Mouse (Mus musculus): ENCODE data around the gene Aif1l.
"Not testable (repeated sequence)": the region's sequence is repeated elsewhere in the genome, so short reads cannot be mapped to it uniquely, and the experiment has no call there.

The Aif1l gene

GRCm38 (mm10) chr2:31950058-31950871, at the start of gene Aif1l:
TSS of gene Aif1l (plus strand) at chr2:31950139.
- peak; percentile 51 for DNase-seq (ENCODE audit: low read depth, low spot score)

- no peak for DNase-seq (ENCODE audit: low read depth, low spot score)
Measured at GRCm38 (mm10) chr2:31900932-31901331, 49.0 kb upstream of the Aif1l start.

- DNase-seq (ENCODE audit: low read depth, low spot score) = peak; percentile 77
Measured at GRCm38 (mm10) chr2:31901659-31902362, 48.1 kb upstream of the Aif1l start.

GRCm38 (mm10) chr2:31904089-31904488, 45.9 kb upstream of the Aif1l start:
- no peak for DNase-seq (ENCODE audit: low read depth, low spot score)

GRCm38 (mm10) chr2:31904622-31905021, 45.3 kb upstream of the Aif1l start:
- DNase-seq (ENCODE audit: low read depth, low spot score) = peak; percentile 57

- no peak for DNase-seq (ENCODE audit: low read depth, low spot score)
Measured at GRCm38 (mm10) chr2:31905682-31906081, 44.3 kb upstream of the Aif1l start.

GRCm38 (mm10) chr2:31906407-31906806, 43.5 kb upstream of the Aif1l start:
- DNase-seq (ENCODE audit: low read depth, low spot score) = no peak

GRCm38 (mm10) chr2:31912575-31912974, 37.4 kb upstream of the Aif1l start:
- peak; percentile 33 for DNase-seq (ENCODE audit: low read depth, low spot score)

- DNase-seq (ENCODE audit: low read depth, low spot score) = not testable (repeated sequence)
Measured at GRCm38 (mm10) chr2:31914213-31914612, 35.7 kb upstream of the Aif1l start.

GRCm38 (mm10) chr2:31915112-31915511, 34.8 kb upstream of the Aif1l start:
- peak; percentile 83 for DNase-seq (ENCODE audit: low read depth, low spot score)

- peak; percentile 48 for DNase-seq (ENCODE audit: low read depth, low spot score)
Measured at GRCm38 (mm10) chr2:31917636-31918035, 32.3 kb upstream of the Aif1l start.

GRCm38 (mm10) chr2:31923645-31924044, 26.3 kb upstream of the Aif1l start:
- DNase-seq (ENCODE audit: low read depth, low spot score) = no peak

- no peak for DNase-seq (ENCODE audit: low read depth, low spot score)
Measured at GRCm38 (mm10) chr2:31924811-31925210, 25.1 kb upstream of the Aif1l start.

GRCm38 (mm10) chr2:31925936-31926335, 24.0 kb upstream of the Aif1l start:
- no peak for DNase-seq (ENCODE audit: low read depth, low spot score)

GRCm38 (mm10) chr2:31929664-31930063, 20.3 kb upstream of the Aif1l start:
- no peak for DNase-seq (ENCODE audit: low read depth, low spot score)

GRCm38 (mm10) chr2:31934551-31934950, 15.4 kb upstream of the Aif1l start:
- DNase-seq (ENCODE audit: low read depth, low spot score) = peak; percentile 47

- DNase-seq (ENCODE audit: low read depth, low spot score) = no peak
Measured at GRCm38 (mm10) chr2:31935054-31935453, 14.9 kb upstream of the Aif1l start.

- no peak for DNase-seq (ENCODE audit: low read depth, low spot score)
Measured at GRCm38 (mm10) chr2:31938298-31938697, 11.6 kb upstream of the Aif1l start.

GRCm38 (mm10) chr2:31943011-31943410, 6.9 kb upstream of the Aif1l start:
- no peak for DNase-seq (ENCODE audit: low read depth, low spot score)

- DNase-seq (ENCODE audit: low read depth, low spot score) = no peak
Measured at GRCm38 (mm10) chr2:31945580-31945979, 4.4 kb upstream of the Aif1l start.

GRCm38 (mm10) chr2:31948392-31948791, 1.5 kb upstream of the Aif1l start:
- DNase-seq (ENCODE audit: low read depth, low spot score) = no peak

- no peak for DNase-seq (ENCODE audit: low read depth, low spot score)
Measured at GRCm38 (mm10) chr2:31948801-31949200, 1.1 kb upstream of the Aif1l start.

- DNase-seq (ENCODE audit: low read depth, low spot score) = no peak
Measured at GRCm38 (mm10) chr2:31950966-31951365, 1.0 kb downstream of the Aif1l start.
